Mouse (Mus musculus): Measurements from ENCODE around the gene Rnase10. TPM values are rescaled to one million over a fixed set of nuclear protein-coding genes. Genes with fewer than 3 reads are reported as not detected.
"Not testable (repeated sequence)": the region's sequence is repeated elsewhere in the genome, so short reads cannot be mapped to it uniquely, and the experiment has no call there.

Rnase10 gene
- polyA plus RNA-seq, 1 experiment = not detected

DNA sequence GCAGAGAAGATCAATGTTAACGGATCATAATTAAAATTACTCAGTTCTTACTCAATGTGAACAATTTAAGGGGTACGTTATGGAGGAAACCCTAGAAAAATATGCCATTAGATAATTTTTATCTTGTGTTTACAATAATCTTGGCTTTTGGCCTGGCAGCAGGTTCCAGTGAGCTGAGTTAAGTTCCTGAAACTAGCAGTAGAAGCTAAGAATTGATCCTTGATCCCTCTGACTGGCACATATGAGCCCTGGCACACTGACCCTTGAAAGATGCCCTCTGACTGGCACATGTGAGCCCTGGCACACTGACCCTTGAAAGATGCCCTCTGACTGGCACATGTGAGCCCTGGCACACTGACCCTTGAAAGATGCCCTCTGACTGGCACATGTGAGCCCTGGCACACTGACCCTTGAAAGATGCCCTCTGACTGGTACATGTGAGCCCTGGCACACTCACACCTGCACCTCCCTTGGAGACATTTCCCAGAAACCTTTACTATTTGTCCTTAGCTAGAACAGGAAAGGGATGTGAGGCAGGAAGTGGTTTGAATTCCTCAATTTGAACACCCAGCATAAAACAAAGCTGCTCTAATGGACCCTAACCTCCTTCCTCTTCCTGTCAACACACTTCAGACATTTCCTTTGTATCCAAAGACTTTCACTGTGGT, 9.4 kb upstream of the Rnase10 start:
- H3K9ac ChIP-seq (ENCODE audit: low read depth, poor library complexity, severe bottlenecking) = no peak overlapping the region
- H3K4me3 ChIP-seq (ENCODE audit: low read depth, low read length) = no peak overlapping the region
- no peaks in the 10 kb centered on the region for H3K27me3 ChIP-seq (ENCODE audit: control insufficient read depth, insufficient read depth, low read length, poor library complexity, severe bottlenecking)
- TF ChIP-seq POLR2A (IDR thresholded peaks at IDR 0.05; ENCODE audit: insufficient read depth, low read length) = no peak
- no peak for TF ChIP-seq CTCF (IDR thresholded peaks at IDR 0.05; ENCODE audit: low read depth, low read length)
- no peak for TF ChIP-seq EP300 (IDR thresholded peaks at IDR 0.05; ENCODE audit: insufficient read depth, low read depth, low read length)
- H3K4me1 ChIP-seq (ENCODE audit: control insufficient read depth, insufficient read depth, low read length) = no peaks in the 10 kb centered on the region
- no peak overlapping the region for H3K27ac ChIP-seq (ENCODE audit: insufficient read depth, low read length)
- H3K9me3 ChIP-seq (replicated peaks; ENCODE audit: control insufficient read depth, insufficient read depth, low read length, poor library complexity, severe bottlenecking) = no peaks in the 10 kb centered on the region
- H3K36me3 ChIP-seq (ENCODE audit: control insufficient read depth, insufficient read depth, low read length, poor library complexity, severe bottlenecking) = no peaks in the 10 kb centered on the region

DNA sequence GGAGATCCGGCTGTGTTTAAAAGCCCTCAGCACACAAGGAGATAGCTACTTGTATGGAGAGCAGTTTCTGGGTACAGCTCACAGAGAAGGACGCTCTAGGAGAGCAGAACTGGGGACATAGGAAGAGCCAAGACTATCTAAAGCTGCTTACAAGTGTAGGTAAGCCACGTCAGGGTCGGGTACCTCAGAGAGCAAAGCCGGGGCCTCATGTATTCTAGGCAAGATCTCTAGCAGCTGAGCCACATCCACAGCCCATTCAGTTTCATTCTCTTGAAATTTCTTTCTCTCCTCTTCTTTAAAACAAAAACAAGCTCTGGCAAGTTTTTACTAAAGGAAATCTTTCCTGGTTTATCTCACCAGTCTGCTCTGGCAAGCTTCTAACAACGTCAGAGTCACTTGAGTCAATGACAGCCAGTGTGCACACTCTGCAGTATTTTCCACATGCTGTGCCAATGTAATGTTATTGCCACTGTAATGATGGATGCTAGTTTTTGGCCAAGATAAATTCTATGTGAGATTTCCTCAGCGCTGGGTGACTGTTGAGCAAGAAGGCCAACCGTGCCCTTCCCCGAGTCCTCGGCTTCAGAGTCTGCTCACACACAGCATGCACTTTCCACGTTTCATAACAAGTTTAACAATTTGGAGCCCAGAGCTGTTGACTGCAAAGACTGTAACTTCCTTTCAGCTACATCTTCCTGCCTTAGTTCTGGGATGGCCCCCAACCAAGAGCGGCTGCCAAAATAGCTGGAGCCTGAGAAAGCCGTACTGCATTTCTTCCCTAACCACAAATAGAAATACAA, 563 bp downstream of the Rnase10 start:
- no peaks in the 10 kb centered on the region for H3K36me3 ChIP-seq (ENCODE audit: control insufficient read depth, insufficient read depth, low read length, poor library complexity, severe bottlenecking)
- no peak for TF ChIP-seq POLR2A (IDR thresholded peaks at IDR 0.05; ENCODE audit: insufficient read depth, low read length)
- TF ChIP-seq CTCF (IDR thresholded peaks at IDR 0.05; ENCODE audit: low read depth, low read length) = no peak
- TF ChIP-seq EP300 (IDR thresholded peaks at IDR 0.05; ENCODE audit: insufficient read depth, low read depth, low read length) = no peak

DNA sequence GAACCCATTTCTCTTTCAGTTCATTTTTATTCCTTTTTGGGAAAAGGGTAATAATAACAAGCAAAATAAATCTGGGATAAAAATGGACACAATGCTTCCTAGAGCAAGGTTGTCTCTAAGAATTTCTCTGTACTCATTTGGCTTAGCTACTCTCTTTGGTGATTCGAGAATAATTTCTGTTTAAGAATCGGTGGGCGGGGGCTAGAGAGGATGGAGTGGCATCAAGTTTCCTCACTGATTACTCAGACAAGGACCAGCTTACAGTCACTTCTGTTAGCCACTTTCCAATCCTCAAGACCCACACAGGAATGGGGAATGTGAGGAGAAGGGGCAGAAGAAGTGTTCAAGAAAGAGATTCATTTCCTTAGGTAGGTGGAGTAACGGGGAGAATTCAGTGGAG, 1.2 kb downstream of the Rnase10 start:
- no peak overlapping the region for H3K9ac ChIP-seq (ENCODE audit: low read depth, poor library complexity, severe bottlenecking)
- no peaks in the 10 kb centered on the region for H3K27me3 ChIP-seq (ENCODE audit: control insufficient read depth, insufficient read depth, low read length, poor library complexity, severe bottlenecking)

More for the DNA sequence above, 563 bp downstream of the Rnase10 start:
- no peak overlapping the region for H3K4me3 ChIP-seq (ENCODE audit: low read depth, low read length)
- H3K27me3 ChIP-seq (ENCODE audit: control insufficient read depth, insufficient read depth, low read length, poor library complexity, severe bottlenecking) = no peaks in the 10 kb centered on the region
- H3K9me3 ChIP-seq (replicated peaks; ENCODE audit: control insufficient read depth, insufficient read depth, low read length, poor library complexity, severe bottlenecking) = peaks cover 4% of the 10 kb centered on the region; the same call in 1 of the 2 replicates
- no peak overlapping the region for H3K27ac ChIP-seq (ENCODE audit: insufficient read depth, low read length)
- no peak overlapping the region for H3K9ac ChIP-seq (ENCODE audit: low read depth, poor library complexity, severe bottlenecking)
- no peaks in the 10 kb centered on the region for H3K4me1 ChIP-seq (ENCODE audit: control insufficient read depth, insufficient read depth, low read length)

DNA sequence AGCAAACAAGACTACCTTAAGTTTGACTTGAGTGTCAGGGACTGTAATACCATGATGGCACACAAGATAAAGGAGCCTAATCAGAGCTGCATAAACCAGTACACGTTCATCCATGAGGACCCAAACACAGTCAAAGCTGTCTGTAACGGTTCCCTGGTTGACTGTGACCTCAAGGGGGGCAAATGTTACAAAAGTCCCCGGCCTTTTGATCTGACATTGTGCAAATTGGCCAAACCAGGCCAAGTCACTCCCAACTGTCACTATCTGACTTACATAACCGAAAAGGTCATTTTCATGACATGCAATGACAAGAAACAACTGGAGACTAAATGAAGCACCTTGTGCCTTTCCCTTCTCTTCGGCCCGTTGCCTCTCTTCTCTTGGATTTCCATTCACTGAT, 2.0 kb downstream of the Rnase10 start:
- no peak overlapping the region for H3K27ac ChIP-seq (ENCODE audit: insufficient read depth, low read length)

More for the DNA sequence above, 1.2 kb downstream of the Rnase10 start:
- no peak overlapping the region for H3K27ac ChIP-seq (ENCODE audit: insufficient read depth, low read length)
- H3K4me3 ChIP-seq (ENCODE audit: low read depth, low read length) = no peak overlapping the region
- peaks cover 4% of the 10 kb centered on the region; the same call in 1 of the 2 replicates for H3K9me3 ChIP-seq (replicated peaks; ENCODE audit: control insufficient read depth, insufficient read depth, low read length, poor library complexity, severe bottlenecking)
- TF ChIP-seq EP300 (IDR thresholded peaks at IDR 0.05; ENCODE audit: insufficient read depth, low read depth, low read length) = no peak
- no peak for TF ChIP-seq CTCF (IDR thresholded peaks at IDR 0.05; ENCODE audit: low read depth, low read length)
- TF ChIP-seq POLR2A (IDR thresholded peaks at IDR 0.05; ENCODE audit: insufficient read depth, low read length) = no peak
- H3K4me1 ChIP-seq (ENCODE audit: control insufficient read depth, insufficient read depth, low read length) = no peaks in the 10 kb centered on the region
- H3K36me3 ChIP-seq (ENCODE audit: control insufficient read depth, insufficient read depth, low read length, poor library complexity, severe bottlenecking) = no peaks in the 10 kb centered on the region

DNA sequence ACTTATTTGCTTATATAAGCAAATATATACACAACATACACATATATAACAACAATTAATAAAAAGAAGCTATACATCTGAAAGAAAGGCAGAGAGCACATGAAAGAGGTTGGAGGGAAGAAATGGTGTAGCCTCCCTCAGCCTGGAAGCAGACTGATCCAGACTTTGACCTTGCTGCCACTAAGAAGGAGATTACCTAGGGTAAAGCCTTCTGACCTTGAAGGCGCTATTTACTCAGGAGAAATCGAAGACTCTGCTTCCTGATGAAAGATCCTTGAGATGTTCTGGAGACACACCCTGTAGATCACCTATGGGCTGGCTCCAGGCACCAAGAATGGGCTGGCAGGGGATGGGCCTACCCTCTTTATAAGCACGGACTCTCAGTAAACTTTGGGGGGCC, 7.2 kb downstream of the Rnase10 start:
- H3K9ac ChIP-seq (ENCODE audit: low read depth, poor library complexity, severe bottlenecking); H3K27ac ChIP-seq (ENCODE audit: insufficient read depth, low read length); H3K9me3 ChIP-seq (replicated peaks; ENCODE audit: control insufficient read depth, insufficient read depth, low read length, poor library complexity, severe bottlenecking); H3K4me1 ChIP-seq (ENCODE audit: control insufficient read depth, insufficient read depth, low read length); H3K36me3 ChIP-seq (ENCODE audit: control insufficient read depth, insufficient read depth, low read length, poor library complexity, severe bottlenecking); H3K4me3 ChIP-seq (ENCODE audit: low read depth, low read length); H3K27me3 ChIP-seq (ENCODE audit: control insufficient read depth, insufficient read depth, low read length, poor library complexity, severe bottlenecking): not testable (repeated sequence)

More for the DNA sequence above, 2.0 kb downstream of the Rnase10 start:
- peaks cover 4% of the 10 kb centered on the region; the same call in 1 of the 2 replicates for H3K9me3 ChIP-seq (replicated peaks; ENCODE audit: control insufficient read depth, insufficient read depth, low read length, poor library complexity, severe bottlenecking)
- H3K36me3 ChIP-seq (ENCODE audit: control insufficient read depth, insufficient read depth, low read length, poor library complexity, severe bottlenecking) = no peaks in the 10 kb centered on the region
- H3K4me1 ChIP-seq (ENCODE audit: control insufficient read depth, insufficient read depth, low read length) = no peaks in the 10 kb centered on the region
- TF ChIP-seq POLR2A (IDR thresholded peaks at IDR 0.05; ENCODE audit: insufficient read depth, low read length) (no peak), CTCF (IDR thresholded peaks at IDR 0.05; ENCODE audit: low read depth, low read length) (no peak), EP300 (IDR thresholded peaks at IDR 0.05; ENCODE audit: insufficient read depth, low read depth, low read length) (no peak)
- no peak overlapping the region for H3K4me3 ChIP-seq (ENCODE audit: low read depth, low read length)
- no peak overlapping the region for H3K9ac ChIP-seq (ENCODE audit: low read depth, poor library complexity, severe bottlenecking)
- H3K27me3 ChIP-seq (ENCODE audit: control insufficient read depth, insufficient read depth, low read length, poor library complexity, severe bottlenecking) = no peaks in the 10 kb centered on the region

DNA sequence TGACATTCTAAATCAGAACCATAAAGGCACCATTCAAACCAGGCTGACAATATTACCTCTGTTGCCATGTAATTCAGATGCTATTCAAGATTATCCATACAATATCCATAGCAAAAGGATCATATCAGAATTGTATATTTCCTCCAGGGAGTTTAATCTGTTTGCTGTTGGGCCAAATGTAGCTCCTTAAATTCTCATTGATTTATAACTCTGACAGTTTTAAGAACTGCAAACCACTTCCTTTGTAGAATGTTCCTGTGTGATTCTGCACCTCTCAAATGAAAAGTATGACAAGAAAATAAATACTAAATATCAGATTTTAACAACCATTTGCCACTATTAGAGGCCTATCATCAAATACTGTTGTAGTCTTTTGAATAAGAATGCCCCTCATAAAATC, 8.2 kb downstream of the Rnase10 start:
- no peak overlapping the region for H3K27ac ChIP-seq (ENCODE audit: insufficient read depth, low read length)
- H3K4me1 ChIP-seq (ENCODE audit: control insufficient read depth, insufficient read depth, low read length) = no peaks in the 10 kb centered on the region
- no peaks in the 10 kb centered on the region for H3K27me3 ChIP-seq (ENCODE audit: control insufficient read depth, insufficient read depth, low read length, poor library complexity, severe bottlenecking)
- TF ChIP-seq CTCF (IDR thresholded peaks at IDR 0.05; ENCODE audit: low read depth, low read length) = no peak
- no peak for TF ChIP-seq POLR2A (IDR thresholded peaks at IDR 0.05; ENCODE audit: insufficient read depth, low read length)
- no peak for TF ChIP-seq EP300 (IDR thresholded peaks at IDR 0.05; ENCODE audit: insufficient read depth, low read depth, low read length)
- H3K9me3 ChIP-seq (replicated peaks; ENCODE audit: control insufficient read depth, insufficient read depth, low read length, poor library complexity, severe bottlenecking) = peaks cover 4% of the 10 kb centered on the region; the same call in 1 of the 2 replicates
- no peaks in the 10 kb centered on the region for H3K36me3 ChIP-seq (ENCODE audit: control insufficient read depth, insufficient read depth, low read length, poor library complexity, severe bottlenecking)
- H3K4me3 ChIP-seq (ENCODE audit: low read depth, low read length) = no peak overlapping the region
- H3K9ac ChIP-seq (ENCODE audit: low read depth, poor library complexity, severe bottlenecking) = no peak overlapping the region

Data from ES-Bruce4 (cell line).